Mouse (Mus musculus) liver, embryonic 15.5 days (tissue): ENCODE measurements around the gene Gm29094. TPM values are rescaled to one million over a fixed set of nuclear protein-coding genes. Genes with fewer than 3 reads are reported as not detected.
"Not testable (repeated sequence)": the region's sequence is repeated elsewhere in the genome, so short reads cannot be mapped to it uniquely, and the experiment has no call there.

ENCODE experiments used
- ATAC-seq: fragments of 200-750 bp; cut with Nextera tagmentation; 2 replicates; pipeline ENCODE4 v1.8.0; 2017; ENCODE audit warnings: moderate number of reproducible peaks, mild to moderate bottlenecking, moderate library complexity; ENCODE audit not compliant: insufficient read depth
- H3K27ac ChIP-seq: fragments of 300-500 bp; sonication (generic); replicated peaks from 2 replicates; pipeline ENCODE4 v1.5.1; 2015; ENCODE audit warnings: mild to moderate bottlenecking, inconsistent platforms
- H3K27me3 ChIP-seq: fragments of 300-500 bp; sonication (generic); 2 replicates; pipeline ENCODE4 v1.6.1; 2015; ENCODE audit warnings: mild to moderate bottlenecking, inconsistent platforms
- H3K36me3 ChIP-seq: fragments of 300-500 bp; sonication (generic); replicated peaks from 2 replicates; pipeline ENCODE4 v1.6.1; 2015; ENCODE audit warnings: moderate library complexity, mild to moderate bottlenecking, inconsistent platforms
- H3K4me1 ChIP-seq: fragments of 300-500 bp; sonication (generic); replicated peaks from 2 replicates; pipeline ENCODE4 v1.6.1; 2015; ENCODE audit warnings: inconsistent platforms
- H3K4me2 ChIP-seq: fragments of 300-500 bp; sonication (generic); 2 replicates; pipeline ENCODE4 v1.6.1; 2015; ENCODE audit warnings: moderate library complexity, mild to moderate bottlenecking, inconsistent platforms
- H3K4me3 ChIP-seq: fragments of 300-500 bp; sonication (generic); replicated peaks from 2 replicates; pipeline ENCODE4 v1.5.1; 2015; ENCODE audit warnings: mild to moderate bottlenecking, inconsistent platforms
- H3K9ac ChIP-seq: fragments of 300-500 bp; sonication (generic); 2 replicates; pipeline ENCODE4 v1.6.1; 2015; ENCODE audit warnings: moderate library complexity, mild to moderate bottlenecking, inconsistent platforms
- H3K9me3 ChIP-seq: fragments of 300-500 bp; sonication (generic); replicated peaks from 2 replicates; pipeline ENCODE4 v1.6.1; 2016; ENCODE audit warnings: inconsistent platforms
- WGBS: fragments of 180-500 bp; shearing (Covaris S2); methylation state at CpG from one replicate; pipeline ENCODE4 v1.1.7; 2015; ENCODE audit warnings: mixed read lengths; ENCODE audit not compliant: insufficient replicate concordance; 5-methylcytosine and 5-hydroxymethylcytosine counted together
- polyA plus RNA-seq: library from polyadenylated mRNA; unstranded; fragments of >200 nt; fragmentation: Nextera tagmentation; extraction: Ambion mirVana; gene quantifications from 2 replicates; pipeline ENCODE4 v1.2.1, GENCODE M21; 2015

Gm29094 gene
- polyA plus RNA-seq: 0.45 TPM in 1 of 2 replicates, not detected in the other

DNA sequence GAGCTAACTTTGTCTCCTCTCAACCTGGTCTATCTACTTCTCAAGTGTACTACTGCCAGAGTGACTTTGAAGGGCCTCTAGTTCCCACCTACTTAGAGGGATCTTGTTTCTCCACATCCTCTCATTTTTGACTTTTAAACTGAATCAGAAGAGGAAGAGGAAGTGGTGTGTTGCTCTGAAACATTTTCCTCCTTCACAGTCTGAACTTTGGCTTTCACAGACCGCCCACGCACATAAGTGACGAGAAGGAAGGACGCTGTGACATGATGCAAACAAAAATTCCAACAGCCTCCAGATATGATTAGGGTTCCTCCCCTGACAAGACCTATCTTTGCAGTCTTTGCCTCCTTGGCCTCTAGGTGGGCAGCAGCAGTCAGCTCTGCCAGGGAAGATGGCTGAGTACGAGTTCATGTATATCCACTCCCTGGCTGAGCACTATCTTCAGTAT, at the start of gene Gm29094, which contains the start of gene Bcl2a1b:
TSS of gene Gm29094 (plus strand) at position 411 of the 448 bp plus-strand sequence.
TSS of gene Bcl2a1b (plus strand) at position 241 of the 448 bp plus-strand sequence.
- WGBS: 46% methylated on average over 5 of the region's 5 CpGs

DNA sequence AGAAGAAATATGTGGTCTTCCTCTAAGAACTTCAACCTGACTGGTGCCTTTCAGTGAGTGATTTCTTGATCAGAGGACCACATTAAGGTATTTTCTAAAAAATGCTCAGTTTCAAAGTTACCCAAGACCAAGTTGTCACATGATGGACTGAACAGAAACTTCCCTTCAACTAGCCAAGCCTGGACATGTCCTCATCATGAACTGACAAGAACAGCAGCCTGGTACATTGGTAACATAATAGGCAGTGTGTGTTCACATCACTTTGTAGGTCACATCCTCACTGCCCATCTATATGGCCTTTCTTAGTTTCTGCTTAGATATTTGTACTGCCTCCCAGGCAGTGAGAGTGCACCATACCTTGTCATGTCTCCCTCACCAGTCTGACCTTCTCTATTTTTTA, 26.6 kb upstream of the Gm29094 start:
- not testable (repeated sequence) for H3K4me3 ChIP-seq, H3K27ac ChIP-seq, H3K27me3 ChIP-seq, ATAC-seq, H3K9ac ChIP-seq, H3K4me1 ChIP-seq, H3K36me3 ChIP-seq, H3K4me2 ChIP-seq, H3K9me3 ChIP-seq

More for the DNA sequence above, at the start of gene Gm29094, which contains the start of gene Bcl2a1b:
- H3K4me2 ChIP-seq, H3K27me3 ChIP-seq, H3K9ac ChIP-seq, H3K4me3 ChIP-seq, H3K9me3 ChIP-seq, H3K36me3 ChIP-seq, H3K27ac ChIP-seq, ATAC-seq, H3K4me1 ChIP-seq: not testable (repeated sequence)

DNA sequence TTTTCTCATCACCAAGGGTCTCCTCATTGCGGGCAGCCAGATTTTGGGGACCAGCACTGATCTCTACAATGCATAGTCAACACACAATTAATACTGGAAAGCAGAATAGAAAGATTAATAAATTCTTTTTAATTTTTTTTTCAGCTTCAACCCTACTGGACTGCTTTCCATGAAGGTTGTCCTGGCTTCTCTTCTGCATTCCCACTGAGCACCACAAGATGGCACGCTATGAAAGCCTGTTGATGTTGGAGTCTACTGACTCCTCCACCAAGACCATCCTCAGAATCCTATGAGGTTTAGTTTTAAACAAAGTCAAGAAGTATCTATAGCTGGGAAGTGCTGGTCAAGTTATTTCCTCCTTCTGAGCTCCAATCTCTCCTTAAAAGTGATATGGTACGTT, 20.3 kb upstream of the Gm29094 start:
- H3K9ac ChIP-seq, H3K9me3 ChIP-seq, H3K27me3 ChIP-seq, ATAC-seq, H3K4me2 ChIP-seq, H3K4me3 ChIP-seq, H3K36me3 ChIP-seq, H3K4me1 ChIP-seq, H3K27ac ChIP-seq: not testable (repeated sequence)
- WGBS: 29% methylated on average over 2 of the region's 3 CpGs

DNA sequence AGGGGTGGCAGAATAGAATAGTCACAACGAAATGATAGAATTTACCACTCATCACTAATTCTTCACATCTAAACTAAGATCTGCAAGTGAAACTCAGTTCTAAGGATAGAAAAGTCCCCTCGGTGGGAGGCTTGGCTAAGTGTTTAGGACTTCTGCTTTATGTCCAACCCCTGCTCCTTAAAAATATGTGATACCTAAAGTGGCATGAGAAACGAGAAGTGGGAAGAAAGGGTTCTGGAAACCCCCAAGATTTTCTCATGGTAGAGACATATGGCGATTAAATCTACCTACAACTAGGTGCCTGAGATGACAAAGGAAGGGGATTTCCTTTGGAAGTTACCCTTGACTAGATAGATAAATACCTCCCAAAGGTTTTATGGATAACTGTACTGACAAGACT, 19.7 kb upstream of the Gm29094 start:
- not testable (repeated sequence) for H3K4me2 ChIP-seq, H3K27me3 ChIP-seq, H3K4me1 ChIP-seq, H3K36me3 ChIP-seq, H3K27ac ChIP-seq, ATAC-seq, H3K4me3 ChIP-seq, H3K9me3 ChIP-seq, H3K9ac ChIP-seq
- WGBS: 47% methylated on average over 4 of the region's 4 CpGs

GRCm38 (mm10) chr9:89187006-89187405, 12.2 kb upstream of the Gm29094 start:
- H3K36me3 ChIP-seq, H3K9me3 ChIP-seq, H3K27me3 ChIP-seq, H3K9ac ChIP-seq, H3K4me2 ChIP-seq, H3K4me3 ChIP-seq, H3K27ac ChIP-seq, H3K4me1 ChIP-seq, ATAC-seq: not testable (repeated sequence)
- 68% methylated on average over 15 of the region's 15 CpGs for WGBS

- H3K4me1 ChIP-seq, H3K4me2 ChIP-seq, H3K9me3 ChIP-seq, H3K36me3 ChIP-seq, H3K27ac ChIP-seq, ATAC-seq, H3K27me3 ChIP-seq, H3K9ac ChIP-seq, H3K4me3 ChIP-seq: not testable (repeated sequence)
Observed at GRCm38 (mm10) chr9:89195483-89195882, 3.7 kb upstream of the Gm29094 start.

GRCm38 (mm10) chr9:89197509-89197908, 1.7 kb upstream of the Gm29094 start:
- not testable (repeated sequence) for H3K9me3 ChIP-seq, H3K4me1 ChIP-seq, H3K9ac ChIP-seq, H3K36me3 ChIP-seq, H3K27ac ChIP-seq, H3K27me3 ChIP-seq, ATAC-seq, H3K4me2 ChIP-seq, H3K4me3 ChIP-seq
- WGBS: 33% methylated on average over 1 of the region's 1 CpGs

GRCm38 (mm10) chr9:89198349-89198748, 830 bp upstream of the Gm29094 start:
- H3K4me1 ChIP-seq, H3K36me3 ChIP-seq, H3K27ac ChIP-seq, H3K27me3 ChIP-seq, H3K9me3 ChIP-seq, H3K4me3 ChIP-seq, H3K4me2 ChIP-seq, ATAC-seq, H3K9ac ChIP-seq: not testable (repeated sequence)
- WGBS: 62% methylated on average over 3 of the region's 3 CpGs

DNA sequence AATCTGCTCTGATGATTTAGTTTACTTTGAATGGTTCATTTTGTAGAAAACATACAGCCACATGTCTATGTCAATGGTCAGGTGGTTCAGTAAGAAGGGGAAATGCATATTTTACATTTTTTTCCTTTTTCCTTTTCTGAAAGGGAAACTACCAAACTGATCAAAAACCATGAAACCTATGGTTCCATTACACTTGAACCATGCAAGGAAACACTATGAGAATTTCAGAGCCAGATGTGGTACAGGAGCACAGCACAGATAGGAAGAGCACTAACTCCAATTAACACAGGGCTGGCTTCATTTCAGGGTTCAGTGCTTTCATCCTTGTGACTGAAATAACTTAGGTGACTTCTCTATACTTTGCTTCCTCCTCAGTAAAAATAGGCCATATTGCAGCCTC, 3.1 kb downstream of the Gm29094 start:
- H3K9ac ChIP-seq, H3K27me3 ChIP-seq, H3K9me3 ChIP-seq, ATAC-seq, H3K4me3 ChIP-seq, H3K4me1 ChIP-seq, H3K4me2 ChIP-seq, H3K27ac ChIP-seq, H3K36me3 ChIP-seq: not testable (repeated sequence)

DNA sequence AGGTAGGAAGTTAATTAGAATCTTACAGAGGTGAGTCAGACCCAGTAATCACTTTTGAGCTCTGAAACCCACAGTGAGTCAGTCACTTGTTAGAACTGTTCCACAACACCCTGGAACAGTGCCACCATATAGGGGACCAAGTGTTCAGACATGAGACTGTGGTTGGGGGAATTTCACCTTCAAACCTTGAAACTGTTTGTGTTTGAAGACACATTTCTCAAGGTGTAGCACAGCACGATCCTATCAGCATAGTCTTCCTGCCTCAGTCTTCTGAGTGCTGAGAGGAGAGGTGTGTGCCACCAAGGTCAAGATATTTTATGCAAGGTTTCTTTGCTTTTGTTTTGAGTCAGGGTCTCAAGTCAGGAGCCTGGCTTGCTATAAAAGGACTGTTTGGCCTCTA, 9.8 kb downstream of the Gm29094 start:
- not testable (repeated sequence) for H3K9me3 ChIP-seq, H3K4me3 ChIP-seq, H3K4me2 ChIP-seq, H3K27me3 ChIP-seq, ATAC-seq, H3K27ac ChIP-seq, H3K36me3 ChIP-seq, H3K4me1 ChIP-seq, H3K9ac ChIP-seq
- WGBS: 69% methylated on average over 1 of the region's 1 CpGs

GRCm38 (mm10) chr9:89210353-89211064, 11.3 kb downstream of the Gm29094 start, which contains the start of gene Mthfs:
Gene Mthfs, plus strand, starts transcription at chr9:89210676.
- WGBS: 26% methylated on average over 9 of the region's 12 CpGs
- not testable (repeated sequence) for H3K9ac ChIP-seq, H3K27me3 ChIP-seq, H3K36me3 ChIP-seq, H3K9me3 ChIP-seq, H3K4me1 ChIP-seq
- peak; percentile 37; the same call in 1 of the 2 replicates for ATAC-seq
- Histone ChIP-seq H3K27ac (0 out of 2 replicates have a peak within 1 kb of the TSS, but pooled peaks have one; percentile 65), H3K4me3 (peak within 1 kb of the TSS; percentile 45), H3K4me2 (peak within 1 kb of the TSS; percentile 58)
